Mouse (Mus musculus) granulocyte monocyte progenitor cell, adult 5-6 weeks (primary cell): ENCODE measurements around the gene Ppm1e. TPM values are rescaled to one million over a fixed set of nuclear protein-coding genes. Genes with fewer than 3 reads are reported as not detected.

Experiments
- ATAC-seq: replicated peaks from 2 replicates; pipeline ENCODE4 v1.8.0; 2016; ENCODE audit warnings: mild to moderate bottlenecking, moderate TSS enrichment, inconsistent platforms; ENCODE audit not compliant: poor library complexity, severe bottlenecking
- total RNA-seq, 2 experiments: library from RNA; stranded (forward) in 1 of 2; stranded (reverse) in 1 of 2; fragments of 200-712, 200-1000 nt in 1 of 2; fragments of >200 nt in 1 of 2; fragmentation: Nextera tagmentation in 1 of 2; gene quantifications; 2 replicates each; pipeline ENCODE4 v1.2.3; 2014 to 2017

Ppm1e gene
- 0.56 TPM in 1 of 2 replicates, not detected in the other for total RNA-seq (2014; fragmentation: Nextera tagmentation)
- 1.8 and 2.0 TPM in 2 replicates for total RNA-seq (2017)

DNA sequence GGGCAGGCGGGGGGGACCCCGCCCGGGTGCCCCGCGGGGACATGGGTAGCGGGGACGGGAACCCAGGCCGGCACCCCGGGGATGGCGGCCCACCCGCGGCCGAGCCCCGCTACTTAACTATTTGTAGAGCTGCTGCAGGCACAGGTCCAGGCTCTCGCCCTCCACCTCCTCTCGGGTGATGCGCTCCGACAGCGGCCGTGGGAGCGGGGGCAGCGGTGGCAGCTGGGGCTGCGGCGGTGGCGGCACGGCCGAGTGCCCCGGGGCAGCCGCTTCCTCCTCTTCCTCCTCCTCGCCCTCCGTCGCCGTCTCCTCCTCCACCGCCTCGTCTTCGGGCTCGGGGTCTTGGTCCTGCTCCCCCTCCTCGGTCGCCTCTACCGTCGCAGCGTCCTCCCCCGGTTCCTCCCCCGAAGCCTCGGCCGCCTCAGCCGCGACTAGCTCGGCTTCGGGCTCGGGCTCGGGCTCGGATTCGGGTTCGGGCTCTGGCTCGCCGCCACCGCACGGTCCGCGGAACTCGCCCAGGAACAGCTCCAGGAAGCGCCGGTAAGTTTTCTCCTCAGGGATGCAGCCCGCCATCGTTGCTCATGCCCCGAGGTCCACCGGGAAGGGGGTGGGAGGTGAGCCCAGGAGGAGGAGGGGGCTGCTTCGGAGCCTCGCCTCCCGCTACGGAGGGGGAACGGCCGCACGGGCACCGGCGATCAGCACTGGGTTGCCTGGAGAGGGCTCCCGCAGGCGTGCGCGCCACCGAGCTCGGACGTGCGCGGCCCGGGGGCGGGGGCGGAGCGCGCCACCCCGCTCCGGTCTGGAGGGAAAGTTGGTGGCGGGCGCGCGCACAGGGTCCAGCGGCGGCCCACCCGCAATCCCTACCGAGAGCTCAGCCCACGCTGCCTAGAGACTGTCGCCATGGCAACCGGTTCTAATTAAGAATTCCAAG lies at the start of gene Ppm1e:
TSS of gene Ppm1e (minus strand) at position 693 of the 931 bp plus-strand sequence.
- ATAC-seq, result peak; percentile 90

- no peak for ATAC-seq
Observed at GRCm38 (mm10) chr11:87404876-87405275, 46.1 kb upstream of the Ppm1e start, which contains the start of the genes Rad51c and Tex14. Gene Rad51c (minus strand): TSS chr11:87404954. Gene Tex14 (plus strand): TSS chr11:87405065.

GRCm38 (mm10) chr11:87404111-87404853 lies 45.5 kb upstream of the Ppm1e start:
- peak; percentile 99 for ATAC-seq

- ATAC-seq, result no peak
Observed at GRCm38 (mm10) chr11:87398402-87398801, 39.6 kb upstream of the Ppm1e start.

DNA sequence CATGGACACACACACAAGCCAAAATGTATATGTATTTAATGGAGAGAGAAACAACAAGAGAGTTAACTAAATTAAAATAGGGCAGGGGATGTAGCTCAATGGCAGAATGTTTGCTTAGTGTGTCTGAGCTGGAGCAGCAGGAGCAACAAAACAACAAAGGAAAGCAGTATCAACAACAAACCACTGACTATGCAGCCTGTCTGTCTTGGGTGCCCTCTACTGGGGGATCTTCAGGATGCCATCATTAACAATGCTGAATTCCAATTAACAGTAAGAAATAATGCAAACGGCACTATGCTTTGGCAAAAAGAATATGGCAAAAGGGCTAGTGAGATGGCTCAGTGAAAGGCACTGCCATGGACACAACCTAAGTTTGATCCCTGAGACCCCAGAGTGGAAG lies 35.0 kb upstream of the Ppm1e start:
- ATAC-seq, result no peak

DNA sequence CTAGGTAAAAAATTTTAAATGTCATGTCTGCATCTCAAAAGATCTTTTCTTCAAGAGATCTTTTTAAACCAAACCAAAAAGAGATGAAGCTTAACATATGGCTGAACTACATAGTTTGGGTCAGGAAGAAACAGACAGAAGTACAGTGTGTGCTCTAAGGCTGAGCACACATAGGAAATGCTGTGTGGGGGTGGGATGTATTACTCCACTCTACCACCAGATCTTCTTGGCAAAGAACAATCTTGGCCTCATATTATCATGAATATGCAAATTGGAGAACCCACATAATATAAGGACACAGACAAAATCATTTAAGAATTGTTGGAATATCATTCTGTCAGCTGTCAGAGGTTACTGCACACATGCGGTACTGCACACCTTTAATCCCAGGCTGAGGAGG lies 26.9 kb upstream of the Ppm1e start:
- no peak for ATAC-seq

GRCm38 (mm10) chr11:87384551-87384950 lies 25.7 kb upstream of the Ppm1e start:
- ATAC-seq, result no peak

DNA sequence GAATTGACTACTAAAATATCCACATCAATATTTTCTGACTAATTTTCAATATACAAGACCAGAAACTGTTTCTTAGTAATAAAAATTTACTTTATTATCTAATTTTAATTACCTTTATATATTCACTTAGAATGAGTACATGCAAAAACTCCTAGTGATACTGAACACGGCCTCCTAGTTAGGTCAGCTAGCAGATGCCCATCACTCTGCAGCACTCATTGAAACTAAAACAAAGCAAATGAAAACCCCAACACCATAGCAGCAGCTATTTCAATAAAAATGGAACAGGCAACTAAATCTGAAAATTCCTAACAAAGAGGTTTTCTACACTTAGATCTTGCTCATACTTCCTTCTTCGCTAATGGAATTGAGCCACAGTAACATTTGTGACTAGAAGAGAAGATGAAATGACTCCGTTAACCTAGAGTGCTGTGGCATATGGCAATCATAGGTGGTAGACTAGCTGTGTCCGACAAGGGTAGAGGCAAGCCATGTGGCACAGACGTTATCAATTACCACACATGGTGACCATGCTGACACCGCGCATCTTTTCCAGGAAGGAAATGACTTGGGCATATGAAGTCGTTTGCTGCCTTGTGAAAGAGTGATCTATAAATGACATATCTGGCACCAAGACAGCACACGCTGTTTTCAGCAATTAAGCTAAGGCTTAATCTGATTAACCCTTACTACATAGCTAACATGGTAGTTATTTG lies 9.2 kb upstream of the Ppm1e start:
- peak; percentile 99 for ATAC-seq

- no peak for ATAC-seq
Observed at GRCm38 (mm10) chr11:87367061-87367460, 8.2 kb upstream of the Ppm1e start.

GRCm38 (mm10) chr11:87365120-87365519 lies 6.3 kb upstream of the Ppm1e start:
- ATAC-seq, result no peak

DNA sequence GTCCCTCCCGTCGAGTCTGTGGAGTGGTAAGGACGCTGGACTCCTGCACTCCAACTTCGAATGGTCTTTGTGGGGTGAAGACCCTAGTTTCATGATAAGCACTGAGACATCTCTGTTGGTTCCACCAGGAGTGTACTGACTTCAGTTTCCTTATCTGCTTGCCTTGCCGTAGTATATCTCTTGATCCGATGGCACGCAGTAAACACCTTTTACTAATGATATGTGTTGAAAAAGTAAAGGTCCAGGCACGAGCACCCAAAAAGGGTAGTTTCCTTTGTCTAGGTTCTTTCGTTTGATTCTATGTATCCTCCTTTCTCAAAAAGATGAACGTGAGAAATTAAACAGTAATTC lies 414 bp upstream of the Ppm1e start:
- no peak for ATAC-seq

GRCm38 (mm10) chr11:87357317-87358300 lies 1.2 kb downstream of the Ppm1e start:
- ATAC-seq, result peak; percentile 33; the same call in 1 of the 2 replicates

DNA sequence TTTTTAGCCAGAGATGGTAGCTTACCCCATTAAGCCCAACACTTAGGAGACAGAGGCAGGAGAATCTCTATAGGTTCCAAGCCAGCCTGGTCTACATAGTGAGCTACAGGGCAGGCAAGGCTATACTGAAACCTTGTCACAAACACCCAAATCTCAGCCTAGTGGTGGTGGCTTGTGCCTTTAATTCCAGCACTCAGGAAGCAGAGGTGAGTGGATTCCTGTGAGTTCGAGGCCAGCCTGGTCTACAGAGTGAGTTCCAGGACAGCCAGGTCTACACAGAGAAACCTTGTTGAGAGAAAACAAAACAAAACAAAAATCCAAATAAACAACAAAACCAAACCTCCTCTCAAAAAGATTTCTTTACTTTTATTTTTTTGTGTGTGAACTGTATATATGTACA lies 4.0 kb downstream of the Ppm1e start:
- no peak for ATAC-seq

DNA sequence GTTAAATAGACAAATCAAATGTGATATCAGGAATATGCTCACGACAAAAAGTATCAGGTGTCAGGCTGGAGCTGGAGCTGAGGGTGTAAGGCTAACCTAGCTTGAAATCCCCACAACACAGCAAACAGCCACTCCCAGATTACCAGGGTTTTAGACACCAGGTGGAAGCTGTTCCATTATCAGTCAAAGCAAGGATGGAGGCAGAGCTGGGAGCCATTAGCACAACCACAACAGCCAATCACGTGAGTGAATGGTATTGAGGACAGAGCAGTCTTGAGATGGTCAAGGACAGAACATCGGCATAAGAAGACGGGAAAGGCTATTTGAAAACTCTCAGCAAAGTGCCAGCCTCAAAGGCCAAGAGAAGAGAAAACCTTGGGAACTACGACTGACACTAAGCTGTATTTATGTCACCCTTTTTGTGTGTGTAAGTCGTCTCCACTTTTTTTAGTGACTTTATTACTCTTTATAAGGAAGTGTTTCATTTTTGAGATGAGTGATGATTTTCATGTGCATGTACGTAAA lies 5.1 kb downstream of the Ppm1e start:
- ATAC-seq, result no peak

DNA sequence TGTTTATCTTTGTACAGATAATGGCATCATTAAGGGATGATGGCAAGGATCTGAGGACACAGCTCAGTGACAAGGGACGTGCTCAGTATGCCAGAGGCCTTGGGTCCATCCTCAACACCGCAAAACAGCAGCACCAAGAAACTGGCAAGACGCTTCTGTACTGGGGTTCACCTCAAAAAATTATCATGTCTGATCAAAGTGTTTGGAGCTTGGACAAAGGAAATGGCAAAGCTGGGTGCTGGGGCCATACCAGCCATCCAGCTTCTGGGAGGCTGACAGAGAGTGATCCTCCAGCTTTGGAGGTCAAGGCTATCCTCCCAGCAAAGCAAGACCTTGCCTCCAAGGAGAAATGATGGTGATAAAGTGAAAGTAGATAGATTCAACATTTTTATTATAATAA lies 32.4 kb downstream of the Ppm1e start:
- ATAC-seq, result no peak

GRCm38 (mm10) chr11:87322558-87322957 lies 36.3 kb downstream of the Ppm1e start:
- no peak for ATAC-seq

- no peak for ATAC-seq
Observed at GRCm38 (mm10) chr11:87320007-87320406, 38.8 kb downstream of the Ppm1e start.

DNA sequence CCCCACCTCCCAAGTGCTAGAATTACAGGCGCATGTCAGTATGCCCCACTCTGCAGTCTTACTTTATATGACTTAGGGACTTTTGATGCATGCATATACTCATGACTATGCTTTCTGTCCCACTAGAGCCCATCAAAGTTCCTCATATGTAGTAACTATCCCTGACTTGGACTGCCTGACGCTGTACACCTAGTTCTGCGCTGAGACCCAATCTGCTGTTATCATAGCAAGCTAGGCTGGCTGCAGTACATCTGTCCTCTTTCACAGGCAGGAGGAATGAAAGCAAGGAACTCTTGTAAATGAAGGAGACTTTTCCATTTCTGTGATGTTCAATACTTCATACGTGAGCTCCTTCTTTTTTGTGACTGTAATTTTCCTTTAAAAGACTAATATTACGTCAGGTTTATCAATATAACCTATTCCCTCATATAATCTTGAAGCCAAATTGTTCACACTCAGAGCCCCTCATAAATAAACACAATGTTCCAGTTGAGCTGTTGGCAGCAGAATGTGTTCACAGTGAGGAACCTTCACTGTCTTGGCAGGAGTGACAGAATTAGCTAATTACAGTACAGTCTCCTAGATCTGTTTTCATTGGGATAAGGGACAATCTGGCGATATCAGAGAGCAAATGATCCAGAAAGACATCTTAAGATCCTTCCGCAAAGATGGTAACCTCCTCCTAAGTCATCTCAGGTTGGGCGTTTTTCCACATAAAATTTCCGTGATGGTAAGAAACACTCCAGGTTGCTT lies 39.7 kb downstream of the Ppm1e start:
- ATAC-seq, result no peak
